Mouse (Mus musculus): ENCODE results near the gene Mreg. TPM values are rescaled to one million over a fixed set of nuclear protein-coding genes. Genes with fewer than 3 reads are reported as not detected.
"Not testable (repeated sequence)": the region's sequence is repeated elsewhere in the genome, so short reads cannot be mapped to it uniquely, and the experiment has no call there.

Mreg gene
- total RNA-seq, 1 experiment = 94.8 TPM

GRCm38 (mm10) chr1:72238016-72238580 is 26.0 kb upstream of the Mreg start:
- H3K36me3 ChIP-seq (ENCODE audit: control insufficient read depth, insufficient read depth, low read length, poor library complexity, severe bottlenecking) = no peaks in the 10 kb centered on the region
- no peaks in the 10 kb centered on the region for H3K9me3 ChIP-seq (ENCODE audit: control insufficient read depth, insufficient read depth, low read depth, low read length)
- peak overlapping the region; percentile 88 for H3K27ac ChIP-seq (ENCODE audit: insufficient read depth, low read depth, low read length, poor library complexity, severe bottlenecking)
- in situ Hi-C loops (cut with MboI; ENCODE audit: low sequenced_read_pairs in 2 of 2, unreplicated experiment in 2 of 2) = no loop called here
- peak overlapping the region; percentile 71 for H3K9ac ChIP-seq (ENCODE audit: insufficient read depth, low read depth, low read length, poor library complexity, severe bottlenecking)
- TF ChIP-seq MAFK (IDR thresholded peaks at IDR 0.05; ENCODE audit: insufficient read depth, low read depth, low read length) = no peak
- TF ChIP-seq CHD2 (IDR thresholded peaks at IDR 0.05; ENCODE audit: low read depth, low read length) = no peak
- no peak for TF ChIP-seq ZC3H11A (IDR thresholded peaks at IDR 0.05; ENCODE audit: borderline replicate concordance, low read depth, low read length)
- no peak for TF ChIP-seq ZNF384 (IDR thresholded peaks at IDR 0.05; ENCODE audit: low read depth, low read length)
- no peak for TF ChIP-seq HCFC1 (IDR thresholded peaks at IDR 0.05; ENCODE audit: borderline replicate concordance, insufficient read depth, low read length)
- no peak for DNase-seq (ENCODE audit: low read depth, low spot score)
- peaks cover 6% of the 10 kb centered on the region in 2 experiments for H3K4me1 ChIP-seq (ENCODE audit: control insufficient read depth in 2 of 2, insufficient read depth in 2 of 2, low read length in 2 of 2, poor library complexity in 1 of 2)
- H3K4me3 ChIP-seq (ENCODE audit: insufficient read depth in 1 of 2, low read depth in 1 of 2, low read length in 2 of 2, poor library complexity in 1 of 2, severe bottlenecking in 1 of 2) = peak overlapping the region; percentile 0 to 52

DNA sequence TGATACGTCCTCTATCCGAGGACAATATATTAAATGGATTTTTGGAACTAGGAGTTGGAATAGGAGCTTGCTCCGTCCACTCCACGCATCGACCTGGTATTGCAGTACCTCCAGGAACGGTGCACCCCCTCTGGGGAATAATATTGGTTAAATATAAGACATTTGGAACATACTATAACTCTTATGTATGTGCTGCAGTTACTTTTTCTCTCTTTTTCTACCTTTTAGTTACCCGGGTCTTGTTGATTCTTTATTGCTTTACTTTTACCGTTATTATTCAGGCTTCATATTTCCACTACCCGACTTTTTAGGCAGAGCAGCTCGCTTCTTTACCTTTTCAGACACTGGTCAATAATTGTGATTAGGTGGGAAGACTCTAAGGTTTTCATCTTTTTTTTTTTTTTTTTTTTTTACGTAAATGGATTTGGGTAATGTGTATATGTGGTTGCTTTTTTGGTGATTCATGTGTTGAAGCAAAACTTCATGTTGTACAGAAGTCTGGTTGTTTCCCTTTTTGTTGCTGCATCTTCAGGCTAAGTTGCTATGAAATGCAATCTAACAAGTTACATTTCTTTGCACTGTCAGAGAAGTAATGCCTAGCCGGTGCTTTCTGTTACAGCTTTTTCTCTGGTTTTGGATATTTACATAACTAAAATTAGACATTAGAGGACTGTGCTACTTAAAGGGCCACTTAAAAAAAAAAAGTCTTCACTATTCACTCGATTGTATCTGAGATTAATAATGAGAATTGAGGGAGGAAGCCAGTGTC is 25.1 kb upstream of the Mreg start:
- no peaks in the 10 kb centered on the region for H3K9me3 ChIP-seq (ENCODE audit: control insufficient read depth, insufficient read depth, low read depth, low read length)
- in situ Hi-C loops (cut with MboI; ENCODE audit: low sequenced_read_pairs in 2 of 2, unreplicated experiment in 2 of 2) = no loop called here
- H3K4me3 ChIP-seq (ENCODE audit: insufficient read depth in 1 of 2, low read depth in 1 of 2, low read length in 2 of 2, poor library complexity in 1 of 2, severe bottlenecking in 1 of 2) = peak overlapping the region; percentile 0 to 52; a peak in 3 of 4 replicates
- H3K36me3 ChIP-seq (ENCODE audit: control insufficient read depth, insufficient read depth, low read length, poor library complexity, severe bottlenecking) = no peaks in the 10 kb centered on the region
- H3K9ac ChIP-seq (ENCODE audit: insufficient read depth, low read depth, low read length, poor library complexity, severe bottlenecking) = no peak overlapping the region; the same call in 1 of the 2 replicates
- peak overlapping the region; percentile 88; the same call in 1 of the 2 replicates for H3K27ac ChIP-seq (ENCODE audit: insufficient read depth, low read depth, low read length, poor library complexity, severe bottlenecking)
- peaks cover 4 to 5% of the 10 kb centered on the region in 2 experiments; a peak in 2 of 4 replicates for H3K4me1 ChIP-seq (ENCODE audit: control insufficient read depth in 2 of 2, insufficient read depth in 2 of 2, low read length in 2 of 2, poor library complexity in 1 of 2)
- DNase-seq (ENCODE audit: low read depth, low spot score) = no peak
- TF ChIP-seq CHD2 (IDR thresholded peaks at IDR 0.05; ENCODE audit: low read depth, low read length) (no peak), MAFK (IDR thresholded peaks at IDR 0.05; ENCODE audit: insufficient read depth, low read depth, low read length) (no peak), ZNF384 (IDR thresholded peaks at IDR 0.05; ENCODE audit: low read depth, low read length) (peak; percentile 72)

DNA sequence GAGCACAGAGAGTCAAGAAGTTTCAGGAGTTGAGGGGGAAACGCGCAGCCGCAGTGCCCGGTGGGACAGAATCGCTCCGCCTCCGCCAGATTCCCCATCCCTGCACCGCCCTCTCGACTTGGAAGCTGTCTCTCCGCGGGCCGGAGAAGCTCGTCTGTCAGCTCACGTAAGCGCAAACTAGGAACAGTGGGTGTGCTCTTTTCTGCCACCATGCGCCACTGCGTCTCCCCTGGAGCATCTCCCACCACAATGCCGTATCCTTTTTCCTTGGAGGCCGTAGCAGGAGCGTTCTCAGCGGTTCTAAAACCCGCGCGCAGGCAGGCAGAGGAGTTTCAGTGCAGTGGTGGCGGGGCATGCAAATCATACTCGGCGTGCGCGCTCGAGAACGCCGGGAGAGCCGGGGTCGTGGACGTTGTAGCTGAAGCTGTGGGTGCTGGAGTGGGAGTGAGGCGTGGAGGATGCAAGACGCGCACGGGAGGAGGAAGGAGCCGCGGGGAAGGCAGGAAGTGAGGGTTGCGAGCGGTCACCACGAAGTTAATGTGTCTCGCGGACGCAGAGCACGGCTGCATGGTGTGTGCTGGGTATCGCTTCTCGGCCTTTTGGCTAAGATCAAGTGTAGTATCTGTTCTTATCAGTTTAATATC is 24.4 kb upstream of the Mreg start:
- DNase-seq (ENCODE audit: low read depth, low spot score); H3K9me3 ChIP-seq (ENCODE audit: control insufficient read depth, insufficient read depth, low read depth, low read length); H3K4me1 ChIP-seq (ENCODE audit: control insufficient read depth in 2 of 2, insufficient read depth in 2 of 2, low read length in 2 of 2, poor library complexity in 1 of 2); H3K36me3 ChIP-seq (ENCODE audit: control insufficient read depth, insufficient read depth, low read length, poor library complexity, severe bottlenecking); in situ Hi-C loops (cut with MboI; ENCODE audit: low sequenced_read_pairs in 2 of 2, unreplicated experiment in 2 of 2): not testable (repeated sequence)
- peak; percentile 68; the same call in 1 of the 2 replicates for TF ChIP-seq HCFC1 (IDR thresholded peaks at IDR 0.05; ENCODE audit: borderline replicate concordance, insufficient read depth, low read length)
- peak overlapping the region; percentile 74 for H3K9ac ChIP-seq (ENCODE audit: insufficient read depth, low read depth, low read length, poor library complexity, severe bottlenecking)
- peak overlapping the region; percentile 66 to 85 for H3K4me3 ChIP-seq (ENCODE audit: insufficient read depth in 1 of 2, low read depth in 1 of 2, low read length in 2 of 2, poor library complexity in 1 of 2, severe bottlenecking in 1 of 2)
- peak overlapping the region; percentile 86 for H3K27ac ChIP-seq (ENCODE audit: insufficient read depth, low read depth, low read length, poor library complexity, severe bottlenecking)

- in situ Hi-C loops (cut with MboI; ENCODE audit: low sequenced_read_pairs in 2 of 2, unreplicated experiment in 2 of 2); H3K36me3 ChIP-seq (ENCODE audit: control insufficient read depth, insufficient read depth, low read length, poor library complexity, severe bottlenecking); H3K9me3 ChIP-seq (ENCODE audit: control insufficient read depth, insufficient read depth, low read depth, low read length): not testable (repeated sequence)
Observed at GRCm38 (mm10) chr1:72232592-72232991, 20.5 kb upstream of the Mreg start.

More at GRCm38 (mm10) chr1:72232592-72232991, 20.5 kb upstream of the Mreg start:
- peaks cover 7 to 19% of the 10 kb centered on the region in 2 experiments; a peak in 3 of 4 replicates for H3K4me1 ChIP-seq (ENCODE audit: control insufficient read depth in 2 of 2, insufficient read depth in 2 of 2, low read length in 2 of 2, poor library complexity in 1 of 2)
- DNase-seq (ENCODE audit: low read depth, low spot score); H3K4me3 ChIP-seq (ENCODE audit: insufficient read depth in 1 of 2, low read depth in 1 of 2, low read length in 2 of 2, poor library complexity in 1 of 2, severe bottlenecking in 1 of 2); H3K27ac ChIP-seq (ENCODE audit: insufficient read depth, low read depth, low read length, poor library complexity, severe bottlenecking); H3K9ac ChIP-seq (ENCODE audit: insufficient read depth, low read depth, low read length, poor library complexity, severe bottlenecking): not testable (repeated sequence)
